Mouse (Mus musculus): ENCODE measurements around the gene Unc80. TPM values are rescaled to one million over a fixed set of nuclear protein-coding genes. Genes with fewer than 3 reads are reported as not detected.

The Unc80 gene
- polyA plus RNA-seq (2015; fragmentation: Nextera tagmentation; extraction: Ambion mirVana): 0.34 and 0.63 TPM in 2 replicates

- Histone ChIP-seq H3K4me2 (replicated peaks) (peak within 1 kb of the TSS; percentile 89), H3K27me3 (replicated peaks) (peaks cover 5% of the 10 kb centered on the region), H3K4me1 (replicated peaks) (0 out of 2 replicates have a peak, but pooled peaks cover 5% of the 10 kb centered on the region), H3K9ac (no peak within 1 kb of the TSS), H3K9me3 (no peaks in the 10 kb centered on the region), H3K4me3 (replicated peaks) (peak within 1 kb of the TSS; percentile 48), H3K36me3 (no peaks in the 10 kb centered on the region), H3K27ac (no peak within 1 kb of the TSS)
- ATAC-seq: peak; percentile 97
- under 1% methylated on average over 60 of the region's 83 CpGs for WGBS
These were observed at the start of gene Unc80 for GRCm38 (mm10) chr1:66467821-66468703. Unc80 (plus strand) TSS chr1:66468367.

GRCm38 (mm10) chr1:66426073-66426472, 42.1 kb upstream of the Unc80 start:
- no peak for ATAC-seq
- H3K9me3 ChIP-seq: no peaks in the 10 kb centered on the region
- no peak overlapping the region for H3K4me2 ChIP-seq (replicated peaks)
- 90% methylated on average over 5 of the region's 5 CpGs for WGBS
- H3K9ac ChIP-seq: no peak overlapping the region
- H3K4me3 ChIP-seq (replicated peaks): no peak overlapping the region
- no peaks in the 10 kb centered on the region for H3K36me3 ChIP-seq
- no peaks in the 10 kb centered on the region for H3K27me3 ChIP-seq (replicated peaks)
- no peaks in the 10 kb centered on the region for H3K4me1 ChIP-seq (replicated peaks)
- H3K27ac ChIP-seq: no peak overlapping the region

- H3K9ac ChIP-seq: no peak overlapping the region
- no peak for ATAC-seq
These were observed 37.2 kb upstream of the Unc80 start for GRCm38 (mm10) chr1:66430962-66431361.

DNA sequence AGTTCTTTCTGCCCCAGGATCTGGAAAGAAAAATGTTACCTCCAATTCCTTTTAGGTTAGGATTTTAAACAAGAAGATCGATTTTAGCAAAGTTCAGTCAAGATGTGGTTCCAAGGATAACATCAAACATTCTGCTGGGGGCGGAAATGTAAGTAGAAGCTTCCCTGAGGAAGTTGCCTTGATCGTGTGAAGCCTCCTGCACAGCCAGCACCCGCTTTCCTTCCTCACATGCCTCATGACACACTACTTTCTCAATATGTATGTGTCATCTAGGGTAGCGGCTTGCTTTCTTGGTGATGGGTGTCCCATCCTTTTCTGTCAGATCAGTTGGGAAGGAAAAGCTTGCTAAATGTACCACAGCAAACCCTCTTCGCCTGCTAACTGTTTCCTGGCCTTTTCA, 36.7 kb upstream of the Unc80 start:
- no peaks in the 10 kb centered on the region for H3K27me3 ChIP-seq (replicated peaks)
- no peaks in the 10 kb centered on the region for H3K4me1 ChIP-seq (replicated peaks)
- no peak overlapping the region for H3K27ac ChIP-seq
- WGBS: 82% methylated on average over 6 of the region's 6 CpGs
- ATAC-seq: no peak
- no peaks in the 10 kb centered on the region for H3K9me3 ChIP-seq
- H3K4me3 ChIP-seq (replicated peaks): no peak overlapping the region
- no peak overlapping the region for H3K4me2 ChIP-seq (replicated peaks)
- no peaks in the 10 kb centered on the region for H3K36me3 ChIP-seq
- H3K9ac ChIP-seq: no peak overlapping the region

More at GRCm38 (mm10) chr1:66430962-66431361, 37.2 kb upstream of the Unc80 start:
- H3K4me2 ChIP-seq (replicated peaks): no peak overlapping the region
- no peaks in the 10 kb centered on the region for H3K4me1 ChIP-seq (replicated peaks)
- H3K4me3 ChIP-seq (replicated peaks): no peak overlapping the region
- H3K36me3 ChIP-seq: no peaks in the 10 kb centered on the region
- H3K9me3 ChIP-seq: no peaks in the 10 kb centered on the region
- no peak overlapping the region for H3K27ac ChIP-seq
- no peaks in the 10 kb centered on the region for H3K27me3 ChIP-seq (replicated peaks)

DNA sequence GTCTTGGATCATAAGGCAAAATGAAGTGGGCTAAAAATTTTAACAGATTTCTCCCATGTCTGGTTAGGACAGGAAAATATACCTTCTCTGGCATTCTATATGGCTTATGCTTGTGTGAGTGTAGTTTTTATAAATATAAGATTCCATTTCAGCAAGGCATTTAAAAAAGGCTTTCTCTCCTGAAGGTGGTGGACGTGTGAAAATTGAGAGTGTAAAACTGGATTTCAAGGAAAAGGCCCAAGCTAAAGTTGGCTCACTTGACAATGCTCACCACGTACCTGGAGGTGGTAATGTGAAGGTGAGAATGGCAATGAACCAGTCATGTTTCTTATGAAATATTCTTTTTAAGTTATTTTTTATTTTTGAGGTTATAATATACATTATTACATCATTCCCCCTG, 30.1 kb upstream of the Unc80 start:
- WGBS: 83% methylated on average over 2 of the region's 2 CpGs
- Histone ChIP-seq H3K4me3 (replicated peaks) (no peak overlapping the region), H3K27me3 (replicated peaks) (no peaks in the 10 kb centered on the region), H3K4me1 (replicated peaks) (no peaks in the 10 kb centered on the region), H3K4me2 (replicated peaks) (no peak overlapping the region), H3K9me3 (no peaks in the 10 kb centered on the region), H3K27ac (no peak overlapping the region), H3K9ac (no peak overlapping the region), H3K36me3 (no peaks in the 10 kb centered on the region)
- no peak for ATAC-seq

DNA sequence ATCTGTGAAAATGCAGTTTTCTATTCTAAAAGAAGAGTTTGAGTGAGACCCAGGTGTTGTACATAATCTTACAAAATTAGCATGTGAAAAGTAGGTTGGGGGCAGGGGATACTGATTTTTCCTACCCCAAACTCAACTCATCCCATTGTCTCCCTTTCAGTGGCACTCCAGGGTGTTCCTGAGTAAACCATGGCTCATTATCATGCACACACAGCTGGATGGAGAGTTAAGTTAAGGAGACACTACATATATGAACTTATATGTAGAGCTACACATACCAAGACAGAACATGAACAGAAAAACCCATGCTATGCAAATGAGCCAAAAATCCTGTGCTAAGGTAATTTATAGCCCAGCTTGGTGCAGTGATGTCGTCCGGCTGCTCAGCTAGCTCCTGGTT, 25.2 kb upstream of the Unc80 start:
- Histone ChIP-seq H3K9ac (no peak overlapping the region), H3K4me2 (replicated peaks) (no peak overlapping the region), H3K27me3 (replicated peaks) (no peaks in the 10 kb centered on the region), H3K4me1 (replicated peaks) (no peaks in the 10 kb centered on the region), H3K36me3 (no peaks in the 10 kb centered on the region), H3K9me3 (no peaks in the 10 kb centered on the region), H3K27ac (no peak overlapping the region), H3K4me3 (replicated peaks) (no peak overlapping the region)
- no peak for ATAC-seq
- WGBS: 89% methylated on average over 2 of the region's 2 CpGs

DNA sequence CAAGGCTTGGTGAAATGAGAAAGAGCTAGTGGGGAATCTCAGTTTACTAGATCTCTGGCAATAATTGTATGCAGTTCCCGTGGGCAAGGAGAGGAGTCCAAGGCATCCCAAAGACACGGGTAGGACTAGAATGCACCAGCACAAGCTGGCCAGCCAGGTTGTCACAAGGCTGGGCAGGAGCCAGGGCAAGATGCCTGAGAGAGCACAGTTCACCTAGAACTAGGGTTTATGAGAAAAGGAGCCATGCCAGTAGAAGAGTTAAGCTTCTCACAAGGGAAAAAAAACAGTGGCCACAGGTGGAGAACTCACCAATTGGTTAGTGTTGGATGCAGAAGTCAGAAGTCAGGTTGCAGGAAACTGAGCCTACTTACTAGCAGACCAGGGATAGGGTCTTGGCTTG, 18.7 kb upstream of the Unc80 start:
- ATAC-seq: no peak
- Histone ChIP-seq H3K4me3 (replicated peaks) (no peak overlapping the region), H3K9ac (no peak overlapping the region), H3K27ac (no peak overlapping the region), H3K36me3 (no peaks in the 10 kb centered on the region), H3K9me3 (no peaks in the 10 kb centered on the region), H3K4me2 (replicated peaks) (no peak overlapping the region), H3K27me3 (replicated peaks) (no peaks in the 10 kb centered on the region), H3K4me1 (replicated peaks) (no peaks in the 10 kb centered on the region)
- WGBS: 77% methylated on average over 2 of the region's 2 CpGs

DNA sequence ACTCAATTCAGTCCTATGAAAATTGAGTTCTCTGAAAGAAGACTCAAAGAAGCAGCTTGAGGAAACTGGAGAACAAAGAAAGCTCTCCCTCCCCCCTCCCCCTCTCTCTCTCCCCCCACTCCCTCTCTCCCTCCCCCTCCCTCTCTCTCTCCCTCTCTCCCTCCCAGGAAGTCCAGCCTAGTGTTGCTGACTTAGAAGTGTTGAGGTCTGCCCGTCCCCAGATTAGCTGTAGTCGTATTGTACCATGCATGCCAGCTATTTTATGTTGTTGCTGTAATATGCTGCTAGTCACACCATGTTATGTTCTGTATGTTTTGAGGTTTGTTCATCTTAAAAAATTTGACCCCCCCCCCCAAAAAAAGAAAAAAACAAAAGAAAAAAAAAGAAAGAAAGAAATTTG, 11.6 kb upstream of the Unc80 start:
- Histone ChIP-seq H3K4me1 (replicated peaks) (no peaks in the 10 kb centered on the region), H3K4me2 (replicated peaks) (no peak overlapping the region), H3K27ac (no peak overlapping the region), H3K9ac (no peak overlapping the region), H3K27me3 (replicated peaks) (no peaks in the 10 kb centered on the region), H3K4me3 (replicated peaks) (no peak overlapping the region), H3K36me3 (no peaks in the 10 kb centered on the region), H3K9me3 (no peaks in the 10 kb centered on the region)
- WGBS: 41% methylated on average over 2 of the region's 2 CpGs
- no peak for ATAC-seq

DNA sequence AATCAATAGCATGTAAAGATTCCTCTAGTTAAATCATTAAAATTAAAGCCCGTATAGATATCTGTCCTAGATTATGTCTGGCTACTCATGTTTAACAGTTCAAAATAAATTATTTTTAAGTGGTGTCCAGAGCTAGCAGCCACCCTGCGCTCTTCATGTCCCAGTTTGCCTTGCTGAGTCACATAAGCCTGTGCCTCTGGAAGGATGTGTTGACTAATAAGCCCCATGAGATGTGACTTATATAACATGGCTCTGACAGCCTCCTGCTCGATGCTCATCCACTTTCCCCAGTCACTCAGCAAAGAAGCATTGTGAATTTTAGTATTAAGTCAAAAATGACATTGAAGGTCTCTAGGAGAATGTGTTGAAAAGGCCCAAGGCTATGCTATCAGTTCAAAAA, 10.4 kb upstream of the Unc80 start:
- WGBS: 72% methylated on average over 3 of the region's 3 CpGs
- no peak for ATAC-seq
- H3K27ac ChIP-seq: no peak overlapping the region

DNA sequence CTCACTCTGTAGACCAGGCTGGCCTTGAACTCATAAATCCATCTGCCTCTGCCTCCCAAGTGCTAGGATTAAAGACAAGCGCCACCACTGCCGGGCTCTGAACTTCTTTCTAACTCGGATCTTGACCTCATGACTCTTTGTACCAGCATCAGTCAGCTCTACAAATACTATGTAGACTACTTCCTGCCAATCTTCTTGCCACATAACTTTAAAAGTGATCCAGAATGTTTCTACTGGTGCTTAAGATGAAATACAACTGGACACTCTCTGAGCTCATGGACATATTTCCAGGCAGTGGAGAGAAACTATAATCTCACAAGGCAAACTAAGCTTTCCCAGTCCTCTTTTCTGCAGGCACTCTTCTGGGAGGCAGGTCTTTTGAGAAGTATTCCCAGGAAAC, 8.8 kb upstream of the Unc80 start:
- H3K9me3 ChIP-seq: no peaks in the 10 kb centered on the region

More for the DNA sequence above, 10.4 kb upstream of the Unc80 start:
- Histone ChIP-seq H3K9ac (no peak overlapping the region), H3K4me2 (replicated peaks) (no peak overlapping the region), H3K36me3 (no peaks in the 10 kb centered on the region), H3K27me3 (replicated peaks) (no peaks in the 10 kb centered on the region), H3K4me3 (replicated peaks) (no peak overlapping the region), H3K4me1 (replicated peaks) (no peaks in the 10 kb centered on the region), H3K9me3 (no peaks in the 10 kb centered on the region)

DNA sequence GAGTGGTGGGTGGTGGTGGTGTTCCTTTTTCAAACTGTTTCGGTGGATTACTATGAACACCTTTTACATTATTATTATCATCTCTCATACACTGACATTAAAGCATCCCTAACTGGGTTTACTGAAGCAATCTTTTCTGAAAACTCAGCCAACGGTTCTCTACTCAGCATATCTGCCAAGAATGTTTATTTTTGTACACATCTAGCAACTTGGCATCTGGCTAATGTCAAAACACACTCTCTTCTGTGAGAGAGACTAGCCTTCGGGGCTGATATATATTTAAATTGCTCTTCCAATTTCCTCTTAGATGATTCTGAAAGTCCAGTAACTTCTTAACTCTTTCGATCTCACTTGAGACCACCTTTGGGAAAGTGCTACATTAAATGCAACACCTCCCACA, 7.3 kb upstream of the Unc80 start:
- no peak overlapping the region for H3K27ac ChIP-seq
- WGBS: 56% methylated on average over 4 of the region's 4 CpGs
- no peak overlapping the region for H3K4me2 ChIP-seq (replicated peaks)
- no peak overlapping the region for H3K9ac ChIP-seq
- no peaks in the 10 kb centered on the region for H3K9me3 ChIP-seq
- H3K4me1 ChIP-seq (replicated peaks): no peaks in the 10 kb centered on the region
- no peak overlapping the region for H3K4me3 ChIP-seq (replicated peaks)
- no peaks in the 10 kb centered on the region for H3K27me3 ChIP-seq (replicated peaks)
- no peaks in the 10 kb centered on the region for H3K36me3 ChIP-seq
- no peak for ATAC-seq

More for the DNA sequence above, 8.8 kb upstream of the Unc80 start:
- WGBS: 63% methylated on average over 3 of the region's 3 CpGs
- Histone ChIP-seq H3K9ac (no peak overlapping the region), H3K4me1 (replicated peaks) (no peaks in the 10 kb centered on the region), H3K36me3 (no peaks in the 10 kb centered on the region), H3K4me3 (replicated peaks) (no peak overlapping the region), H3K27ac (no peak overlapping the region), H3K4me2 (replicated peaks) (no peak overlapping the region), H3K27me3 (replicated peaks) (no peaks in the 10 kb centered on the region)
- no peak for ATAC-seq

- ATAC-seq: peak; percentile 17; the same call in 1 of the 2 replicates
- Histone ChIP-seq H3K4me1 (replicated peaks) (0 out of 2 replicates have a peak, but pooled peaks cover 5% of the 10 kb centered on the region), H3K36me3 (no peaks in the 10 kb centered on the region), H3K4me2 (replicated peaks) (peak overlapping the region; percentile 89), H3K9ac (no peak overlapping the region), H3K9me3 (no peaks in the 10 kb centered on the region), H3K4me3 (replicated peaks) (peak overlapping the region; percentile 48; the same call in 1 of the 2 replicates), H3K27ac (no peak overlapping the region), H3K27me3 (replicated peaks) (peaks cover 5% of the 10 kb centered on the region)
- 26% methylated on average over 3 of the region's 3 CpGs for WGBS
These were observed 495 bp downstream of the Unc80 start for GRCm38 (mm10) chr1:66468704-66469020.

DNA sequence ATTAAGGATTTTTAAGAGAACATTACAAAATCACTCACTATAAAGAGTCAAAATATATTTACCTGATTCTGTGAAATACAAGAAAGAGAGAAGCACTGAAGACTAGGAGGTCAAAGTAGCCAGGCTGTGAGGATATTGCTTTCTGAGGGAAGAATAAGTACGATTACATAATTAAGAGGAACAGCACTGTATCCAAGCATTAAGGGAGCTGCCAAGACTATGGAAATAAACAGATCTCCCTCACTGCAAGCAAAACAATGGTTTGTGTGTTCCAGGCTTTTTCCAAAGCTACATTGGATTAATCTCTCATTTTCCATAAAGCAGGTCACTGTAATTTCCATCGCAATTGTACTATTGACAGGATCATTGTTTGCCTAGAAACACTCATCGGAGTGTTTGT, 14.6 kb downstream of the Unc80 start:
- H3K36me3 ChIP-seq: no peaks in the 10 kb centered on the region
- no peak overlapping the region for H3K9ac ChIP-seq
- H3K27me3 ChIP-seq (replicated peaks): no peaks in the 10 kb centered on the region
- no peak for ATAC-seq
- no peaks in the 10 kb centered on the region for H3K4me1 ChIP-seq (replicated peaks)
- H3K9me3 ChIP-seq: no peaks in the 10 kb centered on the region
- no peak overlapping the region for H3K27ac ChIP-seq
- no peak overlapping the region for H3K4me3 ChIP-seq (replicated peaks)
- H3K4me2 ChIP-seq (replicated peaks): no peak overlapping the region
- 81% methylated on average over 3 of the region's 3 CpGs for WGBS
